Mouse (Mus musculus) kidney, adult 2 months (tissue): Measurements from ENCODE around the gene Gmcl1.
A peak's percentile ranks its signal among the peaks of the same experiment; 100 is the strongest.

ENCODE experiments used
- CTCF ChIP-seq: fragments of 200-500 bp; conservative IDR thresholded peaks from 2 replicates; pipeline ENCODE4 v1.5.1; 2011; ENCODE audit warnings: low read depth, mild to moderate bottlenecking, control low read depth, low read length, moderate library complexity, mixed read lengths; ENCODE audit not compliant: insufficient read depth, insufficient read length
- POLR2A ChIP-seq: fragments of 200-500 bp; IDR thresholded peaks from one replicate; pipeline ENCODE4 v1.6.1; 2011; ENCODE audit warnings: low read depth, low read length, control low read depth

GRCm38 (mm10) chr6:86694465-86694864 is 38.7 kb downstream of the Gmcl1 start:
- TF ChIP-seq POLR2A (no peak), CTCF (peak; percentile 75)
